ENCODE assay signal across 12 mouse cellular contexts in the genomic region with DNA sequence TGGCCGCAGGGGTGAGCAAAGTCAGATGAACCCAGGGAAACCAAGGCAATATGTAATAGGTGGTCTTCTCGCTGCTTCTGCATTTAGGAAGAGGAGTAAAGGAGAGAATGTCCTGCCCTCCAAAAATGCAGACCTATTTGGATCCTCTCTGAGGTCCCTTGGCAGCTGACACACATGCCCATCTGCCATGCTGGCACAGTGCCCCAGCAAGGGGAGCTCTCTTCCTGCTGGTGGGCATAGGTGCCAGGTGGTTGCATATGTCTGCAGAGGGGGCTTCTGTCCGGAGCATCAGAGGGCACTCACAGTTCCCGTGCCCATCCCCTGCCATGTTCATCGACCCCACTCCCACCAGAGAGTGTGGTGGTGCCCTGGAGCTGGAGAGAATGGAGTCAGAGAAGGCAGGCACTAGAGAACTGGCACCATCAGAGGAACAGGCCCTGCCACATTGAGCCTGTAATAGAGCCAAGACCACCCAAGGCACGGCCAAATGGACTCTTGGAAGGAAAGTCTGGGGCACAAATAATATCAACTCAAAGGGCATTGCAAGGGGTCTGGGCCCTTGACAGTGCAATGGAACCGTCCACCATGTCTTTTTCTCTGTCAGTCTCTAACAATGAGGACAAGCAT.
A peak's percentile ranks its signal among the peaks of the same experiment; 100 is the strongest.
DNase-seq lines count a peak whose midpoint lies in the region; ATAC-seq and TF ChIP-seq lines count a peak whose summit lies in the region.
"Had no signal": no experiment of that assay in that cellular context is flagged by ENCODE, and none has a peak within 500 bp of the region (broad histone marks: within the 10 kb centered on the region; RNA-seq: fewer than 3 reads in every experiment).

No protein-coding gene starts in this region.

- no peak overlapping the region for H3K4me3 ChIP-seq in heart, embryonic 15.5 days
- H3K4me3 ChIP-seq in cerebellum, adult 2 months (replicated peaks; ENCODE audit: insufficient read depth, low read depth, low read length) = no peak overlapping the region
- H3K4me3 ChIP-seq in liver, embryonic 12.5 days = no peak overlapping the region
- H3K4me3 ChIP-seq: heart, embryonic 13.5 days; limb, embryonic 15.5 days had no signal

- no peak overlapping the region for H3K9ac ChIP-seq in heart, embryonic 15.5 days
- no peak overlapping the region for H3K9ac ChIP-seq in liver, embryonic 12.5 days
- H3K9ac ChIP-seq: heart, embryonic 13.5 days; limb, embryonic 15.5 days had no signal

- no peaks in the 10 kb centered on the region for H3K9me3 ChIP-seq in heart, embryonic 15.5 days (replicated peaks)
- H3K9me3 ChIP-seq in liver, embryonic 12.5 days (replicated peaks) = no peaks in the 10 kb centered on the region
- H3K9me3 ChIP-seq: heart, embryonic 13.5 days; limb, embryonic 15.5 days had no signal

- no peak overlapping the region for H3K4me2 ChIP-seq in heart, embryonic 15.5 days
- H3K4me2 ChIP-seq in liver, embryonic 12.5 days = no peak overlapping the region
- H3K4me2 ChIP-seq: limb, embryonic 15.5 days had no signal

- peak overlapping the region; percentile 51; the same call in 1 of the 2 replicates for H3K27ac ChIP-seq in heart, embryonic 15.5 days
- H3K27ac ChIP-seq in cerebellum, adult 2 months (ENCODE audit: insufficient read depth, low read length) = peak overlapping the region; percentile 90
- H3K27ac ChIP-seq in liver, embryonic 12.5 days = no peak overlapping the region
- H3K27ac ChIP-seq: limb, embryonic 15.5 days had no signal

- H3K4me1 ChIP-seq in heart, embryonic 15.5 days (replicated peaks) = peaks cover 15% of the 10 kb centered on the region
- peaks cover 24% of the 10 kb centered on the region for H3K4me1 ChIP-seq in cerebellum, adult 2 months (ENCODE audit: control insufficient read depth, insufficient read depth, low read length)
- H3K4me1 ChIP-seq in liver, embryonic 12.5 days = no peaks in the 10 kb centered on the region

- no peak for DNase-seq in heart, adult 18-20 months
- peak; percentile 24 for DNase-seq in MN1 (ENCODE audit: low spot score)
- peak; percentile 97 to 99 for DNase-seq in cerebellum, adult 2 months
- peak; percentile 19 to 47 for DNase-seq in layer of hippocampus, adult 18-20 months (ENCODE audit: low spot score in 2 of 2)
- no peak for DNase-seq in right cerebral cortex, postnatal 25 days
- DNase-seq: kidney, adult 2 months; thymus, adult 2 months had no signal

- 0 out of 2 replicates have a peak, but pooled peaks cover 6% of the 10 kb centered on the region for H3K27me3 ChIP-seq in heart, embryonic 15.5 days
- no peaks in the 10 kb centered on the region for H3K27me3 ChIP-seq in cerebellum, adult 2 months (ENCODE audit: control insufficient read depth, insufficient read depth, low read length)
- H3K27me3 ChIP-seq in liver, embryonic 12.5 days (replicated peaks) = no peaks in the 10 kb centered on the region

- 94% methylated on average over 7 of the region's 7 CpGs for WGBS in heart, embryonic 15.5 days
- 4% methylated on average over 7 of the region's 7 CpGs for WGBS in cerebellum, adult 2 months
- 76% methylated on average over 7 of the region's 7 CpGs for WGBS in liver, embryonic 12.5 days (ENCODE audit: insufficient replicate concordance)

- no peak for TF ChIP-seq POLR2A in cerebellum, adult 2 months (IDR thresholded peaks at IDR 0.05; ENCODE audit: borderline replicate concordance, insufficient read depth, low read length)

- no peak for TF ChIP-seq CTCF in cerebellum, adult 2 months (IDR thresholded peaks at IDR 0.05; ENCODE audit: borderline replicate concordance, insufficient read depth, low read depth, low read length)

- ATAC-seq in heart, embryonic 15.5 days (replicated peaks; ENCODE audit: insufficient number of reproducible peaks, insufficient read depth, low FRiP score, low read depth) = no peak; the same call in 1 of the 2 replicates
- no peak for ATAC-seq in liver, embryonic 12.5 days
- ATAC-seq: lung, postnatal 0 days had no signal

- no peaks in the 10 kb centered on the region for H3K36me3 ChIP-seq in heart, embryonic 15.5 days
- no peaks in the 10 kb centered on the region for H3K36me3 ChIP-seq in liver, embryonic 12.5 days
- H3K36me3 ChIP-seq: heart, embryonic 13.5 days; limb, embryonic 15.5 days had no signal

Comparison
In these comparisons a context has a peak if more than half of its experiments do, and no peak if none do; other contexts are left out.
1. DNase-seq: peak in MN1 (single experiment), cerebellum, adult 2 months (2 of 2) and layer of hippocampus, adult 18-20 months (2 of 2); none in heart, adult 18-20 months (0 of 2) and right cerebral cortex, postnatal 25 days (single experiment).